Mouse (Mus musculus): ENCODE data around the gene Sept10. TPM values are rescaled to one million over a fixed set of nuclear protein-coding genes. Genes with fewer than 3 reads are reported as not detected.

Gene Sept10
- polyA plus RNA-seq, 1 experiment from 2014 or later: 32.0 TPM

DNA sequence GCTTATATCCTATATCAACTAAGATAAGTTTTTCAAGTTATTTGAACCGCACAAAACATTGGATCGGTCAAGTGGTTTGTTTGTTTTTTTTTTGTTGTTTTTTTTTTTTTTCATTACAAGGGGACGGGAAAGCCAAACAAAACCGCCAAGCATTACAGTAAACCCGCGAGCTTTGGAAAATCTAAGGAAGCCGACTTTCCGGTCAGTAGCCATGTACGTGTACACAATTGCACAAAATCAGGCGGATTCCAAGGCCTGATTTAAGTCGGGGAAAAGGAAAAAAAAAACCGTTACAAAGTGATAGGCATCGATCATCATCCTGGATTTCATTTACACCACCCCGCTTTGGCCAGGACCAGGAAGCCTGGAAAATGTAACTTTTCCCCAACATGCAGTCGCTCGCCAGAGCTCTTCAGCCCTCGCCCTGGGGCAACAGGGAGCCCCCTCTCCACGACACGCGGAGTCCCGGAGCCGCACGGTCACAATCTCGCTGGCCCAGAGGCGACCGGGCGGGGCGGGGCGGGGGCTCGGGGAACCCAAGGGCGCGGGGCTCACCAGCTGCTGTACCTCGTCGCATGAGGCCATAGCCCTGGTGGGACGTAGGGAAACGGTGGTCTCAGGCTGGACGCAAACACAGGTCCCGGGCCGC is 699 bp downstream of the Sept10 start:
- Histone ChIP-seq H3K9ac (ENCODE audit: low read length) (peak overlapping the region; percentile 94), H3K36me3 (ENCODE audit: control insufficient read depth, insufficient read depth, low read length) (no peaks in the 10 kb centered on the region), H3K27ac (ENCODE audit: low read depth, low read length) (peak overlapping the region; percentile 96), H3K4me1 (ENCODE audit: control insufficient read depth, insufficient read depth, low read length) (peaks cover 28% of the 10 kb centered on the region), H3K4me3 (ENCODE audit: low read depth, low read length) (peak overlapping the region; percentile 81), H3K9me3 (replicated peaks; ENCODE audit: control insufficient read depth, low read length) (no peaks in the 10 kb centered on the region), H3K27me3 (replicated peaks; ENCODE audit: control insufficient read depth, insufficient read depth, low read length) (no peaks in the 10 kb centered on the region), H3K4me2 (ENCODE audit: low read length) (peak overlapping the region; percentile 100)
- peak; percentile 68 for DNase-seq (ENCODE audit: low spot score)
- 1% methylated on average over 39 of the region's 39 CpGs for WGBS
- no peak for ATAC-seq

DNA sequence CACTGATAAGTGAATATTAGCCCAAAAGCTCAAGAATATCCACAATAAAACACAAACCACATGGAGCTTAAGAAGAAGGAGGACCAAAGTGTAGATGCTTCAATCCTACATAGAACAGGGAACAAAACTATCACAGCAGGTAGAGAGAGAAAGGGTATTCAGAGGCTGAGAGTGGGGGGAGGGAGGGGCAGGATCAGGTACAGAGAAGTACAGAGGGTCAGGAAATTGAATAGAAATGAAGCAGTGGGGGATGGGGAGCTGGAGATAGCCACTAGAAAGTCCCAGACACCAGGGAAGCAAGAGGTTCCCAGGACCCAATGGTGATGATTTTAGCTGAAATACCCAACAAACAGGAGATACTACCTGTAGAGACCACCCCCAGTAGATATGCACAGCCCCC is 21.6 kb downstream of the Sept10 start:
- Histone ChIP-seq H3K9ac (ENCODE audit: low read length) (no peak overlapping the region), H3K4me1 (ENCODE audit: control insufficient read depth, insufficient read depth, low read length) (no peaks in the 10 kb centered on the region; the same call in 1 of the 2 replicates), H3K9me3 (replicated peaks; ENCODE audit: control insufficient read depth, low read length) (no peaks in the 10 kb centered on the region; the same call in 1 of the 2 replicates), H3K4me2 (ENCODE audit: low read length) (no peak overlapping the region), H3K27me3 (replicated peaks; ENCODE audit: control insufficient read depth, insufficient read depth, low read length) (no peaks in the 10 kb centered on the region), H3K27ac (ENCODE audit: low read depth, low read length) (no peak overlapping the region), H3K36me3 (ENCODE audit: control insufficient read depth, insufficient read depth, low read length) (no peaks in the 10 kb centered on the region), H3K4me3 (ENCODE audit: low read depth, low read length) (no peak overlapping the region)
- no peak for DNase-seq (ENCODE audit: low spot score)
- ATAC-seq: no peak

DNA sequence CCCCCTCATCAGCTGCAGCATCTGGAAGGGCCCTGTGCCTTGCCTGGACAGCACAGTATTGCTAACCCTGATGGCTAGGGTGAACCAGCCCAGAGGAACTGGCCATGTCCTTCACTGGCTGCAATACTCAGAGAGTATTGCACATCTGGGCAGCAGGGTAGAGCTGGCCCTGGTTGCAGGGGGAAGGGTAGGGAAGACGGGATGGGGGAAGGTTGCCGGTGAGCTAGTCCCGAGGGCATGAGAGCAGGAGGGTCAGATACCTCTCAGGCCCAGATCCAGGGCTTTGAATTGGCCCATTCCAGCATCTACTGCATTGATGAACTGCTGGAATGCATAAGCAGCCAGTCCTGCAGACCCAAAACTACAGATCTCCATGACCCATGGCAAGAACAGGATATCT is 24.9 kb downstream of the Sept10 start:
- Histone ChIP-seq H3K4me1 (ENCODE audit: control insufficient read depth, insufficient read depth, low read length) (no peaks in the 10 kb centered on the region; the same call in 1 of the 2 replicates), H3K27me3 (replicated peaks; ENCODE audit: control insufficient read depth, insufficient read depth, low read length) (no peaks in the 10 kb centered on the region), H3K36me3 (ENCODE audit: control insufficient read depth, insufficient read depth, low read length) (0 out of 2 replicates have a peak, but pooled peaks cover 3% of the 10 kb centered on the region), H3K4me3 (ENCODE audit: low read depth, low read length) (no peak overlapping the region), H3K4me2 (ENCODE audit: low read length) (no peak overlapping the region), H3K9ac (ENCODE audit: low read length) (no peak overlapping the region), H3K9me3 (replicated peaks; ENCODE audit: control insufficient read depth, low read length) (no peaks in the 10 kb centered on the region), H3K27ac (ENCODE audit: low read depth, low read length) (no peak overlapping the region)
- ATAC-seq (no peak), DNase-seq (ENCODE audit: low spot score) (no peak)
- WGBS: 92% methylated on average over 3 of the region's 3 CpGs

DNA sequence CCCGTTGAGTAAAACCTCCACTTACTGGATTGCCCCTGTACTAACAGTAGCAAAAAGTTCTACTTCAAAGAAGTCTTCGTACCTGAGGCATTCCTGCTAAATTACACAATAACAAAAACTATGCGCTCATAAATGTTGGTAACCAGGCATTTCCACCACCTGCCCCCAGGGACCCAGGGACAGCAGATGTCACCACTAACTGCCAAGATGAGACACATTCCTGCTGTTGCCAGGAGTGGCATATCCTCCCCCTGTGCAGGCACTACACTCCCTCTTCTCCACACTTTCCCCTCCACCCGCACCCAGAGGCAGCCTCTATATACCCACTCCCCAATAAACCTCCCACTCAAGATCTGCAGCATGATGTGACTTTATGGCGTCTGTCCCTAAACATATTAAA is 26.8 kb downstream of the Sept10 start:
- H3K4me3 ChIP-seq (ENCODE audit: low read depth, low read length): no peak overlapping the region
- no peaks in the 10 kb centered on the region for H3K9me3 ChIP-seq (replicated peaks; ENCODE audit: control insufficient read depth, low read length)
- H3K4me1 ChIP-seq (ENCODE audit: control insufficient read depth, insufficient read depth, low read length): no peaks in the 10 kb centered on the region; the same call in 1 of the 2 replicates
- no peak overlapping the region for H3K27ac ChIP-seq (ENCODE audit: low read depth, low read length)
- H3K9ac ChIP-seq (ENCODE audit: low read length): no peak overlapping the region
- H3K36me3 ChIP-seq (ENCODE audit: control insufficient read depth, insufficient read depth, low read length): peaks cover 6% of the 10 kb centered on the region; the same call in 1 of the 2 replicates
- ATAC-seq: no peak
- no peak overlapping the region for H3K4me2 ChIP-seq (ENCODE audit: low read length)
- DNase-seq (ENCODE audit: low spot score): peak; percentile 25
- 81% methylated on average over 5 of the region's 5 CpGs for WGBS
- H3K27me3 ChIP-seq (replicated peaks; ENCODE audit: control insufficient read depth, insufficient read depth, low read length): no peaks in the 10 kb centered on the region

DNA sequence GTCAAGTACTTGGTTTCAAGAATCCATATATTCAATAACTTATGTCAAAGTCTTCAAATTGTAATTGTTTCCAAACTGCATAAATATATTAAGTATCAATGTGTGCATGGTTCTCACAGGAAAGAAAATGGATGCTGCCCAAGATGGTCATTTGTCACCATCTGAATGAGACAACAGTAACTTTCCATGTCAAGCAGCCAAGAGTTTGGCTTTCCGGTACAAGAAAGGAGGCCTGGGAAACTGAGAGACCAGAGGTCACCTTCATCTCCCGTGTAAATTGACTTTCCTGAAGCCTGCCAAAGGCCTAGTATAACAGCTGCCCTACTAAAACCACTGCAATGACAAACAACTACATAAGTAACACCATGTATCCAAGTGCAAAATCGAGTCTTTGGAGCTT is 39.3 kb downstream of the Sept10 start:
- 83% methylated on average over 3 of the region's 3 CpGs for WGBS
- no peak for DNase-seq (ENCODE audit: low spot score)
- ATAC-seq: no peak
- Histone ChIP-seq H3K4me1 (ENCODE audit: control insufficient read depth, insufficient read depth, low read length) (no peaks in the 10 kb centered on the region), H3K4me3 (ENCODE audit: low read depth, low read length) (no peak overlapping the region), H3K27ac (ENCODE audit: low read depth, low read length) (no peak overlapping the region), H3K4me2 (ENCODE audit: low read length) (no peak overlapping the region), H3K27me3 (replicated peaks; ENCODE audit: control insufficient read depth, insufficient read depth, low read length) (no peaks in the 10 kb centered on the region), H3K36me3 (ENCODE audit: control insufficient read depth, insufficient read depth, low read length) (peaks cover 12% of the 10 kb centered on the region), H3K9ac (ENCODE audit: low read length) (no peak overlapping the region), H3K9me3 (replicated peaks; ENCODE audit: control insufficient read depth, low read length) (no peaks in the 10 kb centered on the region)

DNA sequence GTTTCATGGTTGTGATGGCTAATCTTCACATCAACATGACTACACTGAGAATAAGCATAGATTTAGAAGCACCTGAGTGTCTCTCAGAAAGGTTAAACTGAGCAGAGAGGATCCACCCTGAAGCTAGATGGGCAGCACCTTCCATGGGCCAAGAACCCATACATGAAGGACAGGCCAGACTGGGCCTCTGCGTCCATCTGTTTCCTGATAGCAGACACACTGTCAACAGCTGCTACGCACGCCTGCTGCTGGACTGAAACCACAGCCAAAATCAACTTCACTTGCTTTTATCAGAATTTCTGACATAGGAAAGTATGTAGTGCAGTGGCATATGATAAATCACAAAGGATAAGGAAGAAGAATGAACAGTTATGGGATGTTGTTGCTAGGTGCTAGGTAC is 42.0 kb downstream of the Sept10 start:
- H3K9me3 ChIP-seq (replicated peaks; ENCODE audit: control insufficient read depth, low read length): no peaks in the 10 kb centered on the region
- no peaks in the 10 kb centered on the region for H3K27me3 ChIP-seq (replicated peaks; ENCODE audit: control insufficient read depth, insufficient read depth, low read length)
- no peak for DNase-seq (ENCODE audit: low spot score)
- H3K4me3 ChIP-seq (ENCODE audit: low read depth, low read length): no peak overlapping the region
- H3K27ac ChIP-seq (ENCODE audit: low read depth, low read length): no peak overlapping the region
- WGBS: 95% methylated on average over 3 of the region's 3 CpGs
- no peaks in the 10 kb centered on the region for H3K4me1 ChIP-seq (ENCODE audit: control insufficient read depth, insufficient read depth, low read length)
- H3K4me2 ChIP-seq (ENCODE audit: low read length): no peak overlapping the region
- no peak overlapping the region for H3K9ac ChIP-seq (ENCODE audit: low read length)
- ATAC-seq: no peak
- H3K36me3 ChIP-seq (ENCODE audit: control insufficient read depth, insufficient read depth, low read length): peaks cover 24% of the 10 kb centered on the region

DNA sequence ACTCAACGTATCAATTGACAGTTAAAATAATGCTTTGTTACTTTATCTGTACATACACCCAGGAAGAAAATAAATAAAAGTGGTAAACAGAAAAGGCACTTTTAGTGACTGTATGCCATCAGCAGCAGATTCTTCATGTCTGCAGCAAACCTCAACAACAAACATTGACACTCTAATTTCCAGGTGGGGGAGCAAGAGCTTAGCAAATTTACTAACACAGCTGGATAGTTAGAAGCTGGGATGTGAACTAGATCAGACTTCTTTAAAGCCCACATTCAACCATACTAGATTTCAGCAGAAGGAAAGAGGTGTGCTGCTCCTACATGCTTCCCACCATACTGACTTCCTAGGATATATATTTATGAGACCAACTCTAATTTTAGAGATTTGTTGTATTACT is 49.1 kb downstream of the Sept10 start:
- Histone ChIP-seq H3K36me3 (ENCODE audit: control insufficient read depth, insufficient read depth, low read length) (peaks cover 19% of the 10 kb centered on the region), H3K27me3 (replicated peaks; ENCODE audit: control insufficient read depth, insufficient read depth, low read length) (no peaks in the 10 kb centered on the region), H3K9ac (ENCODE audit: low read length) (no peak overlapping the region), H3K4me3 (ENCODE audit: low read depth, low read length) (no peak overlapping the region), H3K9me3 (replicated peaks; ENCODE audit: control insufficient read depth, low read length) (no peaks in the 10 kb centered on the region), H3K4me1 (ENCODE audit: control insufficient read depth, insufficient read depth, low read length) (no peaks in the 10 kb centered on the region), H3K27ac (ENCODE audit: low read depth, low read length) (no peak overlapping the region), H3K4me2 (ENCODE audit: low read length) (no peak overlapping the region)
- 90% methylated on average over 1 of the region's 1 CpGs for WGBS
- DNase-seq (ENCODE audit: low spot score) (no peak), ATAC-seq (no peak)

DNA sequence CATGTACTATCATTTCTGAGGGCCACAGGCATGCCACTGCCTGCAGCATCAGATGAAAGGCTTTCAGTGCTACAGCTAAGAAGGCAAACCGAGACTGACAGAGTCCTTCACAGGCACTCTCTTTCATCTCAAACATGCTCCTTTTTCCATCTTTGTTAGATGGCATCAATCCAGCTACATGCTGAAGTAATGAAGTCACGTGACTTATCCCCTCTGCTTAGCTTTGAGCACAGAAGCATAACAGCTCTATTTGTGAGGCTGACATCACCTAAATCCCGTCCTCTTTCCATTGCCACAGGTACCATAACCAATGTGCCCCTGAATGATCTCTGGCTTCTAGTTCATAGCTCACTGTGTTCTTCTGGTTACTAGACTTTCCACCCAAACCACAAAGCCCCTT is 50.6 kb downstream of the Sept10 start:
- WGBS: 52% methylated on average over 3 of the region's 3 CpGs
- Histone ChIP-seq H3K4me3 (ENCODE audit: low read depth, low read length) (no peak overlapping the region), H3K27me3 (replicated peaks; ENCODE audit: control insufficient read depth, insufficient read depth, low read length) (no peaks in the 10 kb centered on the region), H3K4me2 (ENCODE audit: low read length) (no peak overlapping the region), H3K36me3 (ENCODE audit: control insufficient read depth, insufficient read depth, low read length) (peaks cover 17% of the 10 kb centered on the region), H3K27ac (ENCODE audit: low read depth, low read length) (no peak overlapping the region), H3K9me3 (replicated peaks; ENCODE audit: control insufficient read depth, low read length) (no peaks in the 10 kb centered on the region), H3K9ac (ENCODE audit: low read length) (no peak overlapping the region), H3K4me1 (ENCODE audit: control insufficient read depth, insufficient read depth, low read length) (no peaks in the 10 kb centered on the region)
- DNase-seq (ENCODE audit: low spot score) (peak; percentile 34), ATAC-seq (no peak)

DNA sequence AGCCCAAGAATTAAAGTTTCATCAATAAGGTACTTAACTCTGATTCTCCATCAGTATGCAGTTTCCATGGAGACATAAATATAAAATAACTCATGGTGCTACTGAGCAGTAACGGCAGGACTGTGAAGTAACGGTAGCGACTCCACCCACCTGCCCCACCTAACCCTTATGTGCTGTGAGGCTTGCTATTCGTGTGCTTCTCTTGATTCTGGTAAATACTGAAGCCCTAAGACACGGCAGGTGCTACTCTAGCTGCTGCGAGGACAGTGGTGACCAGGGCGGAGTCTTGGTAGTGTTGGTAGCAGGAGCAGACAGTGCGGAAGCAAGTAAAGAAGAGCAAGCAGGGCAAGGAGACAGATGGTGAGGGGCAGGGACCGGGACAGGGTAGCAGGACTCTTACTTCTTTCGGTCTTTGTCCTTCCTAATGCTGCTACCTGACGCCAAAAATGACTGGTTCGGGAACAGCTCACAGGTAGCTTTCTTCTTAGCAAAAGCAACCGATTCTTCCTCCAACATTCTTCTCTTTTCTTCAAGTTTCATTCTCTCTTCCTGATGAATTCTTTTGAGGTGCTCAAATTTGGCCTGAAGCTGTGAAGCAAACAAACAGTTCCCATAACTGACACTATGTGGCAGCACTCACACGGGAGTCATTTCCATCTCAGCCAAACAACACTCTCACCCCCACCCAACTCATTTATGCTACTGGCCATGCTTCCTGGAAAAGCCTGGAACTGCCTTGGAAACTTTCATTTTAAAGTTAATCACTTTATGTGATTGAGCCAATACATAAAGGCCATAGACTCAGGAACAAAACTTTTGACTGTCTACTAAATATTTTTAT is 55.3 kb downstream of the Sept10 start:
- Histone ChIP-seq H3K27ac (ENCODE audit: low read depth, low read length) (no peak overlapping the region), H3K4me1 (ENCODE audit: control insufficient read depth, insufficient read depth, low read length) (no peaks in the 10 kb centered on the region), H3K36me3 (ENCODE audit: control insufficient read depth, insufficient read depth, low read length) (peaks cover 13% of the 10 kb centered on the region; the same call in 1 of the 2 replicates), H3K9me3 (replicated peaks; ENCODE audit: control insufficient read depth, low read length) (no peaks in the 10 kb centered on the region), H3K4me3 (ENCODE audit: low read depth, low read length) (no peak overlapping the region), H3K9ac (ENCODE audit: low read length) (no peak overlapping the region), H3K27me3 (replicated peaks; ENCODE audit: control insufficient read depth, insufficient read depth, low read length) (no peaks in the 10 kb centered on the region), H3K4me2 (ENCODE audit: low read length) (no peak overlapping the region)
- ATAC-seq (no peak), DNase-seq (ENCODE audit: low spot score) (peak; percentile 68)
- WGBS: 76% methylated on average over 14 of the region's 14 CpGs
